Mouse (Mus musculus) neutrophil, adult 5-6 weeks (primary cell): Measurements from ENCODE around the gene Znhit6. TPM values are rescaled to one million over a fixed set of nuclear protein-coding genes. Genes with fewer than 3 reads are reported as not detected.

Experiments
- ATAC-seq: fragments of 151-379, 151-347 bp; 2 replicates; pipeline ENCODE4 v1.8.0; 2017; ENCODE audit warnings: mild to moderate bottlenecking, moderate TSS enrichment; ENCODE audit not compliant: insufficient number of reproducible peaks, poor library complexity, low FRiP score, severe bottlenecking; ENCODE audit errors: extremely low read depth
- total RNA-seq: library from RNA; stranded (forward); fragments of 200-1000 nt; gene quantifications from 2 replicates; pipeline ENCODE4 v1.2.3, GENCODE M21; 2017

Gene Znhit6
- total RNA-seq, 1 experiment from 2014 or later, result 16.6 TPM

GRCm38 (mm10) chr3:145601345-145601744, 25.3 kb downstream of the Znhit6 start:
- ATAC-seq, result no peak

GRCm38 (mm10) chr3:145602410-145603206, 26.6 kb downstream of the Znhit6 start:
- ATAC-seq, result no peak

- ATAC-seq, result no peak
These were observed 29.6 kb downstream of the Znhit6 start for GRCm38 (mm10) chr3:145605437-145606123.

- ATAC-seq, result no peak
These were observed 32.3 kb downstream of the Znhit6 start for GRCm38 (mm10) chr3:145608320-145608719.

GRCm38 (mm10) chr3:145612662-145613061, 36.7 kb downstream of the Znhit6 start:
- ATAC-seq, result no peak

- ATAC-seq, result no peak
These were observed 37.2 kb downstream of the Znhit6 start for GRCm38 (mm10) chr3:145613234-145613633.

- no peak for ATAC-seq
These were observed 38.5 kb downstream of the Znhit6 start for GRCm38 (mm10) chr3:145614362-145615115.

- no peak for ATAC-seq
These were observed 42.3 kb downstream of the Znhit6 start for GRCm38 (mm10) chr3:145618299-145618698.

- no peak for ATAC-seq
These were observed 43.8 kb downstream of the Znhit6 start for GRCm38 (mm10) chr3:145619621-145620365.

- ATAC-seq, result no peak
These were observed 45.2 kb downstream of the Znhit6 start for GRCm38 (mm10) chr3:145621209-145621608.

GRCm38 (mm10) chr3:145623047-145623446, 47.0 kb downstream of the Znhit6 start:
- ATAC-seq, result no peak

GRCm38 (mm10) chr3:145624786-145625185, 48.8 kb downstream of the Znhit6 start:
- ATAC-seq, result no peak

- ATAC-seq, result no peak
These were observed 49.5 kb downstream of the Znhit6 start for GRCm38 (mm10) chr3:145625546-145625945.

- no peak for ATAC-seq
These were observed 50.1 kb downstream of the Znhit6 start for GRCm38 (mm10) chr3:145626063-145626462.

- no peak for ATAC-seq
These were observed 51.8 kb downstream of the Znhit6 start for GRCm38 (mm10) chr3:145627830-145628229.

GRCm38 (mm10) chr3:145628643-145629042, 52.6 kb downstream of the Znhit6 start:
- no peak for ATAC-seq

- ATAC-seq, result no peak
These were observed 56.9 kb downstream of the Znhit6 start for GRCm38 (mm10) chr3:145632888-145633287.

- ATAC-seq, result no peak
These were observed 58.2 kb downstream of the Znhit6 start for GRCm38 (mm10) chr3:145634002-145634710.
